Mouse (Mus musculus) layer of hippocampus, adult 9-11 months (tissue): ENCODE results near the gene Wfdc6b.
"Not testable (repeated sequence)": the region's sequence is repeated elsewhere in the genome, so short reads cannot be mapped to it uniquely, and the experiment has no call there.

Experiments used
- DNase-seq: peaks from one replicate; pipeline ENCODE4 v3.0.0; 2022

Gene Wfdc6b

DNA sequence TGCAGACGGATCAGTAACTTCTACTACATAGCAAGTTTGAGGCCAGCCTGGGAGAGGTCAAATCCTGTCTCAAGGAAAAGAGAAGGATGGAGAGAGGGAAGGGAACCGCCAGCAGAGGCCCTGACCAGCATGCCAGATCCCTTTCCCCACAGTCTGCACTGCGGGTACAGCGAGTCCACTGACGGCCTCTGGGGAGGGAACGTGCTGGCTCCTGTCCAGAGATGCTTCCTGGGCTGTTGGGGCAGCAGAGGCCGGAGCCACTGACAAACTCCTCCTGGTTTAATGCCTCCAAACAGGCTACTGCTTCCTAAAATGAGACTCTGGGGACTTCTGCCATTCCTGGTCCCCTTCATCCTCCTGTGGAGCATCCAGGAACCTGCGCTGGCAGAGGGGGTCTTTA lies at the start of gene Wfdc6b, which contains the start of gene Wfdc8:
TSS of gene Wfdc6b (plus strand) at position 52 of the 400 bp plus-strand sequence.
TSS of gene Wfdc8 (minus strand) at position 156 of the 400 bp plus-strand sequence.
- not testable (repeated sequence) for DNase-seq

GRCm38 (mm10) chr2:164564346-164564745 lies 49.0 kb upstream of the Wfdc6b start:
- no peak for DNase-seq

DNA sequence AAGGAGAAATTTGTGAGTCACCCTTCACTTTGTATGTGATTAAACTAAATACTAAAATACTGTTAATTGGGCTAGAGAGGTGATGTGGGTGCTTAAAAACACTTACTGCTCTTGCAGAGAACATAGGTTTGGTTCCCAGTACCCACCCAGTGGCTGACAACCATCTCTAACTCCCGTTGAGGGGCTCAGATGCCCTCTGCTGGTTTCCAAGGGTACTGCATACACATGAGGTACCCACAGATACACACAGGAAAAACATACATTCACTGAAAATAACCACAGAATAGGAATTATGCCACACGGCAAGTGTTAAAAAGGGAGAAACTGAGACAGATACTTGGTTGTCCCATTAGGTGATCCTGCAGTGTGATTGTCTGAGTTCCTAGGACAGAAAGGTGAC lies 46.3 kb upstream of the Wfdc6b start:
- DNase-seq: no peak

GRCm38 (mm10) chr2:164567460-164567859 lies 45.9 kb upstream of the Wfdc6b start:
- DNase-seq: no peak

- DNase-seq: not testable (repeated sequence)
Observed at GRCm38 (mm10) chr2:164573359-164573758, 40.0 kb upstream of the Wfdc6b start, which contains the start of gene Spint3. Gene Spint3 (minus strand): TSS chr2:164573459.

GRCm38 (mm10) chr2:164585025-164585725 lies 28.1 kb upstream of the Wfdc6b start, which contains the start of gene Wfdc6a:
Gene Wfdc6a (minus strand): TSS chr2:164585447.
- DNase-seq: not testable (repeated sequence)

DNA sequence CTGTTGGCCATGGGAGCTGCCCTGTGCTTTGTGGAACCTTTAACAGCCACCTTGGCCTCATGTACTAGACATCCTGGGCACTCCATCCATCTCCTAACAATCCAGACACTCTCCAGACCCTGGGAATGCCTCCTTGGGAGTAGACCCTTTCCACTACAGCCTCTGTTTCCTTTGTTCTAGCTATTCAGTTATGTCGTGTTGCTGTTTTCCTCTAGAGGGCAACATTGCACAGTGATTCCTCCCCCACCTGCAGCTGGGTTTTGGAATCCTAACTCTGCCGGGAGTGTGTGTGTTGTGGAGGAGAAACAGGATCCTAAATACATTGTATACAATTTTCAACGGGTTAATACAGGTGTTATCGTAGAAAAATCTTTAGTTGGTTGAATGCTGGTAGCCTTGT lies 21.3 kb upstream of the Wfdc6b start:
- no peak for DNase-seq

DNA sequence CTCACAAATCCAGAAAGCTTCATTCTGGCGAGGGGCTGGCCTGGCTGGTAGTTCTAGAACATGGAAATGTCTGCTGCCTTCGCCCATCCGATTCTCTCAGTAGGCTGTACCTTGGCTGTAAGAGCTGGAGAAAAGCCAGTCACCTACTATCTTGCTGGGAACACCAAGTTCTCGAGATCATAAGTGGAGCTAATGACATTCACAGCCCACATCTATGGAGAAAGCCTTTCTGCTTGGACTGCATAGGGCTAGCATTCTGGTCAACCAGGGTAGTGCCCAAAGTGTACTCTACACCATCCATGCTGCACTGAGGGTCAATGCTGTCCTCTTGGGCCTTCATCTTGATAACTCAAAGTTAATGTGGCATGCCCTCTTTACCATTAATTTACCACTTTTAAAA lies 19.8 kb upstream of the Wfdc6b start, which contains the start of gene Eppin:
TSS of gene Eppin (minus strand) at position 101 of the 400 bp plus-strand sequence.
- DNase-seq: no peak

DNA sequence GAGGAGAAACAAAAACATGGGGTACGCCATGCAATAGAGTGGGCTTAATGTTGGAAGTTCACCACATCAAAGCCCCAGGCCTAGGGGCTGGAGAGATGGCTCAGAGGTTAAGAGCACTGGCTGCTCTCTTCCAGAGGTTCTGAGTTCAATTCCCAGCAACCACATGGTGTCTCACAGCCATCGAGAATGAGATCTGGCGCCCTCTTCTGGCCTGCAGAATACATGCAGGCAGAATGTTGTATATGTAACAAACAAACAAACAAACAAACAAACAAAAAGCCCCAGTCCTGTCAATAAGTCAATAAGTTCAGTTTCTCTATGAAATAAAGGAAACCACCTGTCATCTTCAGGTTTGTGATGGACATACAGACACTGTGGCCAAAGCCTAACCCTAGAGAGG lies 13.1 kb upstream of the Wfdc6b start:
- DNase-seq: no peak

DNA sequence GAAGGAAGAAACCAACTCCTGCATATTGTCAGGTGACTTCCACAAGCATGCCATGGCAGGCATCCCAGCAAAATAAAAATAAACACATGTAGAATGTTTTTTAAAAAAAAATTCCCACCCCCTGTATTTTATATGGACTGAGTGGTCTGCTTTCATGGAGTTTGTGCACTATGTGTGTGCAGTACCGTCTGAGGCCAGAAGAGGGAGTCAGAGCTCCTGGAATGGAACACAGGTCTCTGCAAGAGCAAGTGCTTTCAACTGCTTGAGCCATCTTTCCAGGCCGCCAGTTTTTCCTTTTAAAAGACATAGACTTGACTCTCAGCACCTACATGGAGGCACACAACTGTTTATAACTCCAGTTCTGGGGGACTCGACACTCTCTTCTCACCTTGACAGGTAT lies 9.8 kb upstream of the Wfdc6b start:
- no peak for DNase-seq

DNA sequence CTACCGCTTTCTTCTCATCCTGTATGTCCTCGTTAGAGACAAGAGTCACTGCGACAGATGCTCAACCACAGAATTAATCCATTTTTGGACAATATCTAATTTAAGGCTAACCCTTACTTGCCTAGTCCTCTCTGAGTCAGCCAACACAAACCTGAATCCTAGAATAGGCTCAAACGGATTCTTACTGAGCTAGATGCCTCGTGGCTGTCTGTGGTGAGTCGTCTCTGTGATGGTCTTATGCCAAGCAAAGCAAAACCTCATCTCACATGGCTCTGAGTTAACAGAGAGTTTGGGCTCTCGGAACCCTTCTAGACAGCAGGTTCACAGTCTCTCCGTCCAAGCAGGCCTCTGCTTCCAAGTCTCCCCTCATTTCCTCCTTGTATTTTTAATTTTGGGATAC lies 8.9 kb upstream of the Wfdc6b start:
- DNase-seq: no peak

- no peak for DNase-seq
Observed at GRCm38 (mm10) chr2:164608781-164609180, 4.5 kb upstream of the Wfdc6b start.

DNA sequence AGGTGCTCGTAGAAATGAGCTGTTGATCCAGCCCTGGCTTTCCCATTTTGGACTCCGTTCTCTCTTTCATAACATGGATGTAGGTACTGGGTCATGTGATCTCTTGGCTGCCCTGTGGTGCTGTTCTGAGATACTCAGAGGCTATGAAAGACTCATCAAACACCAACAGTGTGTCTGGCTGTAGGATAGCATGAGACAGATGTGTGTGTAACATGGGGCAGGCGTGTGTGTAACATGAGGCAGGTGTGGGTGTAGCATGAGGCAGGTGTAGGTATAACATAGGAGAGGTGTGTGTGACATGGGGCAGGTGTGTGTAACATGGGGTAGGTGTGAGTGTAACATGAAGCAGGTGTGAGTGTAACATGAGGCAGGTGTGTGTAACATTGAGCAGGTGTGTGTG lies 2.1 kb downstream of the Wfdc6b start:
- no peak for DNase-seq

GRCm38 (mm10) chr2:164619050-164619449 lies 5.7 kb downstream of the Wfdc6b start:
- DNase-seq: no peak

DNA sequence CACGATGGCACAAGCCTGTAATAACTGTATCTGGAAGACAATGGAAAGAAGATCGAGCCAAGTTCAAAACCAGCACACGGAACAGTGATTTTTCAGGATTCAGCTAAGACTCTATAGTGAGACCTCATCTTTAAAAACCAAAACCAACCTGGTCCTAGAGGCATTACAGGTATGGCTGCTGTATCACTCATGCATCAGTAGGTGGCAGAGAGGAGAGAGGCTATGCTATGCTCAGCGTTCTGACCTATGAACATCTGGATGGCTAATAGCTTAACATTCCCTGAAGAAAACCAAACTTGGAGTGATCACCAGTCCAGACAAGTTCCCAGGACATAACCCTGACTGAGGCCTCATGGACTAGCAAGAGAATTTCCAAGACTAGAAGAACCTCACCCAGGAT lies 8.5 kb downstream of the Wfdc6b start:
- DNase-seq: no peak

- DNase-seq: no peak
Observed at GRCm38 (mm10) chr2:164635266-164635665, 21.9 kb downstream of the Wfdc6b start.

DNA sequence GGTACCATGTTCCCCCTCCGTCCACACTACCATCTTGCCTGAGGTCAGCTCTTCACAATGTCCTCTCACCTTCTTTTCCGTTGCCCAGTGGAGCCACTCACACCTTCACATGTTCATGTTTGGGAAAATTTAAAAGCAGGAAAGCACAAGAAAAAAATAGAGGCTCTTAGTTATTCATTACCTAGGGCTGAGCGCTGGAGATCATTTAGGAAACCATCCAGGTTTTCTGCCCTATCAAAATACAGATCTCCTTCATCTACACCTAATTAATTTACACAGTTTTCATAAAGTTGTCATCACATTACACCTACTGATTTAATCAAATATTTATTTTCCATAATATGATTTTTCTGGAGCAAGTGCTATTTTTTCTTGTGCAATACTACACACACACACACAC lies 25.4 kb downstream of the Wfdc6b start, which contains the start of gene Wfdc16:
TSS of gene Wfdc16 (minus strand) at position 101 of the 400 bp plus-strand sequence.
- DNase-seq: no peak

DNA sequence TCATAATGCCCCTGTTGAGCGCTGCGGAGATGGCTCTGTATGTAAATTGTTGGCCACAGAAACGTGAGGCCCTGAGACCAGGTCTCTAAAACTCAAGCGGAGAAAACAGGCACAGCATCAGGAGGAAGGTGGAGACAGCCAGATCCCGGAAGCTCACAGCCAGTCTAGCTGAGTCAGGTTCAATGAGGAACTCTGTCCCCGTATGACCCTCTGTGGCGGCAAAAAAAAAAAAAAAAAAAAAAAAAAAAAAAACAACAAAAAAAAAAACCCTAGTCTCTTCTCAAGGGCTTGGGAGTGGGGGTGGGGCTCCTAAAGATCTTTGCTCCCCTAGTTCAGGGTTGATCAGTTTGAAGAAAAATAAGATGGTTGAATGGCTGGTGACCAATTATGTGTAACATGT lies 27.8 kb downstream of the Wfdc6b start:
- no peak for DNase-seq

DNA sequence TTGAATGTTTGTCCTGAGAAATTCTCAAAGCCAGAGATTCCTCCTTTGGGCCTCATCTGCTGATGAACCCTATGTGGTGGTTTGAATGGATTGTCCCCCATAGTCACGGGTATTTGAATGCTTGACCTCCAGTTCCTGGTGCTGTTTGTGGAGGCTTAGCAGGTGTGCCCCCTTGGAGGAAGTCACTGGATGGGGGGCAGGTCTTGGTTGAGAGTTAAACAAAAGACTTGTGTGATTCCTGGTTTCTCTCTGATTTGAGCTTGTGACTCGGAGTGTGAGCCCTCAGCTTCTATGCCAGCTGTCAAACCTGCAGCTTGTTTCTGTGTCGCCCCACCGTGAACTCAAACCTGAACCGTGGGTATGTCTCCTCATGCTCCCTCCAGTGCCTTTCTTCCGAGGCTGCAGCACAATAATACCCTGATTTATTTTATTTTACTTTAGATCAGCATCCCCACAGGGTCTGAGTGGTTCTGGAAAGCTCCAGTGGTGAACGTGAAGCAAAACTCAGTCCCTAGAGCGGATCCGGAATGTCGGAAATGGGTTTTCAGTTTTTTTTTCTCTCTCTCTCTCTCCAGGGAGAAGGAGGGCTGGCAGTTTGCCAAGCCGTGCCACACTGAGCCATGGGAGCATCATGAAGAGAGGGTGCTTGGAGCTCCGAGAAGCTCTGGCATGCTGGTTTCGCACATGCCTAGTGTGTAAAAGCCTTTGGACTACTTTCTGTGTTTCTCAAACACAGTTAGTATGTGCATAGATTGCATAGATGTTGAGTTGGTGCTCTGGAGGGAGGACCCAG lies 28.8 kb downstream of the Wfdc6b start:
- DNase-seq: no peak

DNA sequence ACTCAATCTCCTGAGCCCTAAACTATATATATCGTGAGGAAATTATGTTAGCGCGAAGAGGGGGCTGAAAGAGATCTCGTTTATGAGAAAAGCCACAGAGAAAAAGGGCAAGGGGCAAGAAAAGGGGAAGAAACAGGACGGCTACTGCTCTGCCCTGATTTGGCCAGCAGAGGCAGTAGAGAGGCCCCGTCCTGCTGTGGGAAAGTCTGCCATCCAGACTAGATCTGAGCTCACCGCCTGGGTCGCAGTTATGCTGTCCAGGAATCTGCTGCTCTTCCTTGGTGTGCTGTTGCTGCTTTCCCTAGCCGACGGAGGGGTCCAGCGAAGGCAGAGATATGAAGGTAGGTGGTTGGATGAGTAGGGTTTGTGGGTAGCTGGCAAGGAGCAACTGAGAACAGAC lies 42.5 kb downstream of the Wfdc6b start, which contains the start of gene Wfdc10:
TSS of gene Wfdc10 (plus strand) at position 189 of the 400 bp plus-strand sequence.
- DNase-seq: no peak

DNA sequence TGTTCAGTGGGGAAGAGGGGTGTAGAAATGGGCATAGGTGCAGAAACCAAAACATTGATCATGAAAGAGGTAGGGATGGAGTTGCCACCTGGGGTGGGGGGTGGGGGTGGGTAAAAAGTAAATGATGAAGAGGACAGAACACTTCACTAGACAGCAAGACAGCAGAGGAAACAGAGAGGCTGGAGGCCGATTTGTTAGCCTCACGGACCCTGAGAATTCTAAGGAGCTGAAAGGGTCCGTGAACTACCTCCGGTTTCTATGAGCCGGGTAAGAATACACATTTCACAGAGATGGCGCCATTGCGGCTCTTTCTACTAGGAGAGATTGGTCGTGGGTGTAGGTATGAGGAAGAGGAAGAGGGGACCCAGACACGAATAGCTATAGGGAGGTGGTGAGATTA lies 43.2 kb downstream of the Wfdc6b start, which contains the start of gene Wfdc9:
TSS of gene Wfdc9 (minus strand) at position 101 of the 400 bp plus-strand sequence.
- DNase-seq: no peak

- DNase-seq: no peak
Observed at GRCm38 (mm10) chr2:164664851-164665250, 51.5 kb downstream of the Wfdc6b start.
